Mouse (Mus musculus) G1E (cell line): ENCODE measurements around the gene Smim24. TPM values are rescaled to one million over a fixed set of nuclear protein-coding genes. Genes with fewer than 3 reads are reported as not detected.

Experiments used
- ATAC-seq: 2 replicates; pipeline ENCODE4 v1.8.0; 2016; ENCODE audit warnings: mild to moderate bottlenecking; ENCODE audit not compliant: insufficient number of reproducible peaks, poor library complexity, low FRiP score, severe bottlenecking; ENCODE audit errors: extremely low read depth
- DNase-seq: peaks from one replicate; pipeline ENCODE4 v3.0.0; 2012; ENCODE audit warnings: low spot score
- H3K27me3 ChIP-seq: 2 replicates; pipeline ENCODE4 v1.6.1; 2012; ENCODE audit warnings: mild to moderate bottlenecking, low read length, inconsistent platforms; ENCODE audit not compliant: insufficient read depth
- H3K36me3 ChIP-seq: replicated peaks from 2 replicates; pipeline ENCODE3; 2012; ENCODE audit warnings: mild to moderate bottlenecking, inconsistent platforms
- H3K4me1 ChIP-seq: 2 replicates; pipeline ENCODE4 v1.6.1; 2012; ENCODE audit warnings: low read depth, low read length, inconsistent platforms, mixed read lengths; ENCODE audit not compliant: insufficient read depth
- H3K4me3 ChIP-seq: 2 replicates; pipeline ENCODE4 v1.5.1; 2012; ENCODE audit warnings: low read depth, mild to moderate bottlenecking, inconsistent platforms, low read length, moderate library complexity, mixed read lengths
- H3K9me3 ChIP-seq: replicated peaks from 2 replicates; pipeline ENCODE4 v1.6.1; 2012; ENCODE audit warnings: inconsistent platforms
- CTCF ChIP-seq: IDR thresholded peaks from 2 replicates; pipeline ENCODE4 v1.5.1; 2012; ENCODE audit warnings: low read depth, low read length, inconsistent platforms, mixed read lengths
- GATA1 ChIP-seq: IDR thresholded peaks from 2 replicates; pipeline ENCODE4 v1.6.1; 2012; ENCODE audit warnings: borderline replicate concordance, low read length, inconsistent platforms, mixed read lengths
- GATA2 ChIP-seq: IDR thresholded peaks from 2 replicates; pipeline ENCODE4 v1.6.1; 2012; ENCODE audit warnings: low read depth, low read length, inconsistent platforms, borderline replicate concordance
- POLR2AphosphoS5 ChIP-seq: IDR thresholded peaks from 2 replicates; pipeline ENCODE4 v1.6.1; 2012; ENCODE audit warnings: low read depth, low read length, inconsistent platforms; ENCODE audit not compliant: insufficient replicate concordance
- TAL1 ChIP-seq: conservative IDR thresholded peaks from 2 replicates; pipeline ENCODE4 v1.6.1; 2012; ENCODE audit warnings: low read depth, low read length, inconsistent platforms, mixed read lengths
- polyA plus RNA-seq: library from polyadenylated mRNA; stranded (reverse); fragments of >175 nt; gene quantifications from 2 replicates; pipeline ENCODE4 v1.2.3, GENCODE M21; 2012
- total RNA-seq, 2 experiments: library from RNA; stranded (forward) in 1 of 2; stranded (reverse) in 1 of 2; fragments of 200-1000 nt in 1 of 2; fragments of >200 nt in 1 of 2; fragmentation: Nextera tagmentation in 1 of 2; gene quantifications; 2 replicates each; pipeline ENCODE4 v1.2.3; 2014 to 2017

Smim24 gene
- total and polyA plus RNA-seq, 3 experiments, result 1.6 to 13.8 (median 3.5) TPM

GRCm38 (mm10) chr10:81364666-81365065 lies 28.2 kb upstream of the Smim24 start:
- ATAC-seq, result no peak
- TF ChIP-seq POLR2AphosphoS5, result 0 out of 2 replicates have a peak, but pooled peaks have one; percentile 17
- TF ChIP-seq TAL1, result no peak
- H3K9me3 ChIP-seq, result no peaks in the 10 kb centered on the region
- no peaks in the 10 kb centered on the region for H3K27me3 ChIP-seq
- H3K4me1 ChIP-seq, result peaks cover 92% of the 10 kb centered on the region
- H3K4me3 ChIP-seq, result peak overlapping the region; percentile 24; the same call in 1 of the 2 replicates
- no peak for DNase-seq
- peaks cover 100% of the 10 kb centered on the region for H3K36me3 ChIP-seq

- ATAC-seq (no peak), DNase-seq (no peak)
- Histone ChIP-seq H3K36me3 (peaks cover 100% of the 10 kb centered on the region), H3K27me3 (no peaks in the 10 kb centered on the region), H3K9me3 (no peaks in the 10 kb centered on the region), H3K4me3 (no peak overlapping the region), H3K4me1 (peaks cover 88% of the 10 kb centered on the region)
- TF ChIP-seq TAL1, result no peak
- peak; percentile 38; the same call in 1 of the 2 replicates for TF ChIP-seq POLR2AphosphoS5
These were observed 27.8 kb upstream of the Smim24 start for GRCm38 (mm10) chr10:81365073-81365472.

- ATAC-seq, result peak; percentile 35
- Histone ChIP-seq H3K36me3 (peaks cover 100% of the 10 kb centered on the region), H3K4me3 (peak within 1 kb of the TSS; percentile 24; the same call in 1 of the 2 replicates), H3K27me3 (no peaks in the 10 kb centered on the region), H3K4me1 (peaks cover 80% of the 10 kb centered on the region), H3K9me3 (no peaks in the 10 kb centered on the region)
- no peak for DNase-seq
- TF ChIP-seq GATA2 (no peak), CTCF (no peak), GATA1 (no peak), POLR2AphosphoS5 (no peak), TAL1 (no peak)
These were observed 27.0 kb upstream of the Smim24 start, which contains the start of gene 4930404N11Rik for GRCm38 (mm10) chr10:81365672-81366476. Gene 4930404N11Rik (minus strand): TSS chr10:81365816.

- TF ChIP-seq POLR2AphosphoS5, result peak; percentile 86; the same call in 1 of the 2 replicates
- no peak for TF ChIP-seq CTCF
- H3K4me1 ChIP-seq, result peaks cover 72% of the 10 kb centered on the region
- DNase-seq, result no peak
- H3K4me3 ChIP-seq, result no peak overlapping the region
- ATAC-seq, result peak; percentile 3; the same call in 1 of the 2 replicates
- peaks cover 100% of the 10 kb centered on the region for H3K36me3 ChIP-seq
- H3K27me3 ChIP-seq, result no peaks in the 10 kb centered on the region
- no peaks in the 10 kb centered on the region for H3K9me3 ChIP-seq
These were observed 26.2 kb upstream of the Smim24 start for GRCm38 (mm10) chr10:81366477-81367206.

- no peak for TF ChIP-seq CTCF
- peak; percentile 68; the same call in 1 of the 2 replicates for TF ChIP-seq POLR2AphosphoS5
- no peak for TF ChIP-seq GATA1
These were observed 25.7 kb upstream of the Smim24 start for GRCm38 (mm10) chr10:81367207-81367495.

GRCm38 (mm10) chr10:81375322-81375721 lies 17.5 kb upstream of the Smim24 start:
- H3K9me3 ChIP-seq, result no peaks in the 10 kb centered on the region
- DNase-seq, result no peak
- H3K4me1 ChIP-seq, result peaks cover 64% of the 10 kb centered on the region
- no peak overlapping the region for H3K4me3 ChIP-seq
- no peaks in the 10 kb centered on the region for H3K27me3 ChIP-seq
- no peak for TF ChIP-seq GATA1
- TF ChIP-seq CTCF, result no peak
- TF ChIP-seq POLR2AphosphoS5, result no peak
- no peak for TF ChIP-seq GATA2
- TF ChIP-seq TAL1, result no peak
- no peak for ATAC-seq
- H3K36me3 ChIP-seq, result peaks cover 71% of the 10 kb centered on the region

More at GRCm38 (mm10) chr10:81367207-81367495, 25.7 kb upstream of the Smim24 start:
- peaks cover 100% of the 10 kb centered on the region for H3K36me3 ChIP-seq
- H3K9me3 ChIP-seq, result no peaks in the 10 kb centered on the region
- H3K4me1 ChIP-seq, result peaks cover 72% of the 10 kb centered on the region
- DNase-seq, result no peak
- no peak for ATAC-seq
- H3K27me3 ChIP-seq, result no peaks in the 10 kb centered on the region
- no peak overlapping the region for H3K4me3 ChIP-seq
